Mouse (Mus musculus) c-Kit-positive CD71-positive TER-119-negative erythroid progenitor cells, embryonic 14.5 days (primary cell): ENCODE results near the gene Lurap1l.

ENCODE experiments used
- DNase-seq: peaks from one replicate; pipeline ENCODE4 v3.0.0-alpha.2; 2013; ENCODE audit warnings: low read depth

Lurap1l gene

GRCm38 (mm10) chr4:80917812-80918211 is 7.4 kb downstream of the Lurap1l start:
- no peak for DNase-seq

GRCm38 (mm10) chr4:80918526-80919129 is 8.2 kb downstream of the Lurap1l start:
- no peak for DNase-seq

- DNase-seq, result no peak
Measured at GRCm38 (mm10) chr4:80919217-80919867, 8.9 kb downstream of the Lurap1l start.

- no peak for DNase-seq
Measured at GRCm38 (mm10) chr4:80921646-80922489, 11.4 kb downstream of the Lurap1l start.

- no peak for DNase-seq
Measured at GRCm38 (mm10) chr4:80922654-80923053, 12.2 kb downstream of the Lurap1l start.

GRCm38 (mm10) chr4:80924815-80925214 is 14.4 kb downstream of the Lurap1l start:
- no peak for DNase-seq

GRCm38 (mm10) chr4:80925752-80926519 is 15.5 kb downstream of the Lurap1l start:
- DNase-seq, result no peak

GRCm38 (mm10) chr4:80934749-80935148 is 24.3 kb downstream of the Lurap1l start:
- DNase-seq, result no peak

GRCm38 (mm10) chr4:80939115-80939514 is 28.7 kb downstream of the Lurap1l start:
- DNase-seq, result no peak

GRCm38 (mm10) chr4:80940946-80941345 is 30.5 kb downstream of the Lurap1l start:
- DNase-seq, result no peak

GRCm38 (mm10) chr4:80941978-80942377 is 31.5 kb downstream of the Lurap1l start:
- DNase-seq, result no peak

- no peak for DNase-seq
Measured at GRCm38 (mm10) chr4:80944605-80945004, 34.2 kb downstream of the Lurap1l start.

- no peak for DNase-seq
Measured at GRCm38 (mm10) chr4:80949110-80949509, 38.7 kb downstream of the Lurap1l start.

- no peak for DNase-seq
Measured at GRCm38 (mm10) chr4:80949720-80950119, 39.3 kb downstream of the Lurap1l start.

- no peak for DNase-seq
Measured at GRCm38 (mm10) chr4:80950280-80950781, 39.9 kb downstream of the Lurap1l start.

- DNase-seq, result no peak
Measured at GRCm38 (mm10) chr4:80952653-80953052, 42.2 kb downstream of the Lurap1l start.

GRCm38 (mm10) chr4:80955942-80956341 is 45.5 kb downstream of the Lurap1l start:
- no peak for DNase-seq

- DNase-seq, result no peak
Measured at GRCm38 (mm10) chr4:80967526-80967925, 57.1 kb downstream of the Lurap1l start.

- DNase-seq, result no peak
Measured at GRCm38 (mm10) chr4:80971846-80972245, 61.4 kb downstream of the Lurap1l start.

- DNase-seq, result no peak
Measured at GRCm38 (mm10) chr4:80973896-80974295, 63.5 kb downstream of the Lurap1l start.

GRCm38 (mm10) chr4:80990819-80991218 is 80.4 kb downstream of the Lurap1l start:
- DNase-seq, result no peak

GRCm38 (mm10) chr4:81003528-81003927 is 93.1 kb downstream of the Lurap1l start:
- no peak for DNase-seq
